Mouse (Mus musculus): Measurements from ENCODE around the gene B430306N03Rik. TPM values are rescaled to one million over a fixed set of nuclear protein-coding genes. Genes with fewer than 3 reads are reported as not detected.

B430306N03Rik gene
- total and polyA plus RNA-seq, 2 experiments from 2014 or later: 0.18 to 0.23 TPM

DNA sequence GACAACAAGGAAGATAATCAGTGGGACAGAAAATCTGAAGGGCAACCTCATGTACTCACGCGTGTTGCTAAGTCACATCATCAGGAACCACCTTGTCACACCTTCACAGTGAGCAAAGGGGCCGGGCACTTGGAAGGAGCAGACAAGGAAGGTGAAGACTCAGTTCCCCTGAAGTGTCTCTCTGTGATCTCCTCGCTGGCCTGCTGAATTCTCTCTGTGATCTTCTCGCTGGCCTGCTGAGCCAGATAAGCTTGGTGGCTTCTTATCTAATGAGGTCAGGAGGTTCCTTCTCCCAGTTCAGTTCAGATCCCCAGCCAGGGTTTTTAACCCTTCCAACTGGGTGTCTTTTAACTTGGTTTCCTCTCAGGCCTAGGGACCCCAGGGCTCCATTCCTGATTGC, 43.8 kb upstream of the B430306N03Rik start:
- no peaks in the 10 kb centered on the region for H3K9me3 ChIP-seq (replicated peaks; ENCODE audit: control insufficient read depth, low read length)
- H3K4me1 ChIP-seq (ENCODE audit: control insufficient read depth, insufficient read depth): no peaks in the 10 kb centered on the region
- ATAC-seq (ENCODE audit: insufficient read depth, low read depth) (no peak), DNase-seq (ENCODE audit: low spot score) (no peak)
- H3K27me3 ChIP-seq (ENCODE audit: control insufficient read depth, insufficient read depth, low read length): no peaks in the 10 kb centered on the region
- WGBS: 31% methylated on average over 5 of the region's 5 CpGs
- no peak overlapping the region for H3K27ac ChIP-seq (ENCODE audit: low read depth)
- H3K9ac ChIP-seq (replicated peaks; ENCODE audit: low read depth, low read length): no peak overlapping the region
- no peak overlapping the region for H3K4me2 ChIP-seq (ENCODE audit: low read depth, low read length)
- TF ChIP-seq EP300 (IDR thresholded peaks at IDR 0.05; ENCODE audit: low read depth) (no peak), CTCF (IDR thresholded peaks at IDR 0.05; ENCODE audit: low read depth) (no peak)
- H3K36me3 ChIP-seq (replicated peaks; ENCODE audit: control insufficient read depth, insufficient read depth, low read length): no peaks in the 10 kb centered on the region
- H3K4me3 ChIP-seq (ENCODE audit: low read depth, low read length): no peak overlapping the region

DNA sequence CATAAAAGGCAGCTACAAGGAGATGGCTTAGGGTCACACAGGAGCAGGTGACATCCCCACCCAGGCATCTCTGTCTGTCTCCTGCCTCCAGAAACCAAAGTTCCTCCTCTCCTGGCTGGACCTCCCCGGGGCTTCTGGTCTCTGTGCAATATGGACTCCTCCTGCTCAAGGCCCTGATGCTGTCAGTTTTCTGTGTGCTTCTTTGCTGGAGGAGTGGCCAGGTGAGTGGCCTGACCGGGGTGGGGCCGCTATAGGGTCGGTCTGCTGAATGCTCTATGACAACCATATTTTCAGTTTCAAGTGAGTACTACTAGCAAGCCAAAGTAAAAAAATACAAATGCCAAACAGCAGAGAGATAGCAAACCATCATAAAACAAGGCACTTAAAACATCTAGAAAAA, 43.3 kb upstream of the B430306N03Rik start:
- WGBS: 88% methylated on average over 4 of the region's 4 CpGs
- H3K9me3 ChIP-seq (replicated peaks; ENCODE audit: control insufficient read depth, low read length): no peaks in the 10 kb centered on the region
- TF ChIP-seq CTCF (IDR thresholded peaks at IDR 0.05; ENCODE audit: low read depth) (no peak), EP300 (IDR thresholded peaks at IDR 0.05; ENCODE audit: low read depth) (no peak)
- H3K4me3 ChIP-seq (ENCODE audit: low read depth, low read length): no peak overlapping the region
- DNase-seq (ENCODE audit: low spot score) (no peak), ATAC-seq (ENCODE audit: insufficient read depth, low read depth) (no peak)
- no peaks in the 10 kb centered on the region for H3K4me1 ChIP-seq (ENCODE audit: control insufficient read depth, insufficient read depth)
- no peaks in the 10 kb centered on the region for H3K36me3 ChIP-seq (replicated peaks; ENCODE audit: control insufficient read depth, insufficient read depth, low read length)
- no peak overlapping the region for H3K9ac ChIP-seq (replicated peaks; ENCODE audit: low read depth, low read length)
- no peaks in the 10 kb centered on the region for H3K27me3 ChIP-seq (ENCODE audit: control insufficient read depth, insufficient read depth, low read length)
- no peak overlapping the region for H3K4me2 ChIP-seq (ENCODE audit: low read depth, low read length)
- H3K27ac ChIP-seq (ENCODE audit: low read depth): no peak overlapping the region

DNA sequence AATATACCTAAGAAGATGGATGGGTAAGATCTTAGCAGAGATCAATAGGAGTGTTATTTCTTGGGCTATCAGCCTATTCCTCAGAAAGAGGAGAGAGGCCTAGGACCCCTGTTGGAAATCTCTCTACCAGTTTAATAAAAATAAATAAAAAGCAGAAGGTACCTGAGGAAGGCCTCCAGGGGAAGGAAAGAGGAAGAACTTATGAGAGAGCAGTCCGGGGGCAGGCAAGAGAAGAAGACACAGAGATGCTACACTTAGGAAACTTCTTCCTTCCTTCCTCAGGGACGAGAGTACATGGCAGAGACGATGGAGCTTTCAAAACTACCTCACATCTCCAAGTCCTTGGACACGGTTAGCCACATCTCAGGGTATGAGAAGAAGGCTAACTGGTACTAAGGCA, 41.8 kb upstream of the B430306N03Rik start:
- no peak overlapping the region for H3K4me3 ChIP-seq (ENCODE audit: low read depth, low read length)
- H3K4me1 ChIP-seq (ENCODE audit: control insufficient read depth, insufficient read depth): no peaks in the 10 kb centered on the region
- H3K27ac ChIP-seq (ENCODE audit: low read depth): no peak overlapping the region
- no peaks in the 10 kb centered on the region for H3K27me3 ChIP-seq (ENCODE audit: control insufficient read depth, insufficient read depth, low read length)
- no peak overlapping the region for H3K4me2 ChIP-seq (ENCODE audit: low read depth, low read length)
- no peaks in the 10 kb centered on the region for H3K9me3 ChIP-seq (replicated peaks; ENCODE audit: control insufficient read depth, low read length)
- no peak overlapping the region for H3K9ac ChIP-seq (replicated peaks; ENCODE audit: low read depth, low read length)
- DNase-seq (ENCODE audit: low spot score): no peak
- H3K36me3 ChIP-seq (replicated peaks; ENCODE audit: control insufficient read depth, insufficient read depth, low read length): no peaks in the 10 kb centered on the region
- no peak for ATAC-seq (ENCODE audit: insufficient read depth, low read depth)
- TF ChIP-seq EP300 (IDR thresholded peaks at IDR 0.05; ENCODE audit: low read depth) (no peak), CTCF (IDR thresholded peaks at IDR 0.05; ENCODE audit: low read depth) (no peak)
- WGBS: 61% methylated on average over 4 of the region's 4 CpGs

DNA sequence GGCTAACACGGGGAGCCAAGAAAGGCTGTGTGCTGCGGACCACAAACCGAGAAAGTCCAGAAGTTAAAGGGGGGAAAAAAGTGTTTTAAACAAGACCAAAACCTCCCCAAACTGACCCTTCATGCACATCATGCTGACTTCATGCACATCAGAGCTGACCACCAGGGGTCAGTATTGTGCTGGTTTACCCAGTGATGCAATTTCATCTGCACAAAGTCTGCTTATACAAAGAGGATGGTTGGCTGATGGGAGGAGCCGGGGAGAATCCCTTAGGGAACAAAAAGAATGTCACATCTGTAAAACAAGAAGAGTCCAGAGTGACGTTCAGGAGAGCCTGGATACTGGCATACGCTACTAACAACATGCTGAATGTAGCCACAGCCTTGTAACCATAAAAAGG, 41.1 kb upstream of the B430306N03Rik start:
- peak; percentile 55; the same call in 1 of the 2 replicates for ATAC-seq (ENCODE audit: insufficient read depth, low read depth)

DNA sequence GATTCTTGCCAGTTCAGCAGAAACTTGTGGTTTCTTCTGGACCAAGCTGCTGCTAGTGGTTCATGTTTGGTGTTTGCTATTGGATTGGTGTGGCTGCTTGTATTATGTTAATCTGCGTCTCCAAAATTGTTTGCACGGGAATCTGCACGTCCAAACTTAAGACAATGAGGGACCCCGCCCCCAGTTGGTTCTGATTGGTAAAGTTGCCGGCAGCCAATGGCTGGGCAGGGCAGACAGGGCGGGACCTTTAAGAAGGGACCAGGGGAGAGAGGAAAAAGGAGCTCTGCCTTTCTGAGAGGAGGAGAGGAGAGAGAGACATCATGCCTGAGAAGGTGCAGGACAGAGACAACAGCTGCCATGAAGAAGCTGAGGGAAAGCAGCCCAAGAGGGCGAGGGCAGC, 40.2 kb upstream of the B430306N03Rik start:
- no peak overlapping the region for H3K27ac ChIP-seq (ENCODE audit: low read depth)
- DNase-seq (ENCODE audit: low spot score) (no peak), ATAC-seq (ENCODE audit: insufficient read depth, low read depth) (no peak)
- no peaks in the 10 kb centered on the region for H3K4me1 ChIP-seq (ENCODE audit: control insufficient read depth, insufficient read depth)
- H3K9ac ChIP-seq (replicated peaks; ENCODE audit: low read depth, low read length): no peak overlapping the region
- 51% methylated on average over 7 of the region's 7 CpGs for WGBS
- no peak overlapping the region for H3K4me2 ChIP-seq (ENCODE audit: low read depth, low read length)
- no peaks in the 10 kb centered on the region for H3K27me3 ChIP-seq (ENCODE audit: control insufficient read depth, insufficient read depth, low read length)
- H3K36me3 ChIP-seq (replicated peaks; ENCODE audit: control insufficient read depth, insufficient read depth, low read length): no peaks in the 10 kb centered on the region
- no peak overlapping the region for H3K4me3 ChIP-seq (ENCODE audit: low read depth, low read length)
- TF ChIP-seq EP300 (IDR thresholded peaks at IDR 0.05; ENCODE audit: low read depth) (no peak), CTCF (IDR thresholded peaks at IDR 0.05; ENCODE audit: low read depth) (no peak)
- H3K9me3 ChIP-seq (replicated peaks; ENCODE audit: control insufficient read depth, low read length): no peaks in the 10 kb centered on the region

More for the DNA sequence above, 41.1 kb upstream of the B430306N03Rik start:
- TF ChIP-seq EP300 (IDR thresholded peaks at IDR 0.05; ENCODE audit: low read depth): no peak
- TF ChIP-seq CTCF (IDR thresholded peaks at IDR 0.05; ENCODE audit: low read depth): peak; percentile 87
- Histone ChIP-seq H3K4me1 (ENCODE audit: control insufficient read depth, insufficient read depth) (no peaks in the 10 kb centered on the region), H3K4me3 (ENCODE audit: low read depth, low read length) (no peak overlapping the region), H3K27me3 (ENCODE audit: control insufficient read depth, insufficient read depth, low read length) (no peaks in the 10 kb centered on the region), H3K9ac (replicated peaks; ENCODE audit: low read depth, low read length) (no peak overlapping the region), H3K9me3 (replicated peaks; ENCODE audit: control insufficient read depth, low read length) (no peaks in the 10 kb centered on the region), H3K4me2 (ENCODE audit: low read depth, low read length) (no peak overlapping the region), H3K27ac (ENCODE audit: low read depth) (no peak overlapping the region), H3K36me3 (replicated peaks; ENCODE audit: control insufficient read depth, insufficient read depth, low read length) (no peaks in the 10 kb centered on the region)
- peak; percentile 66 for DNase-seq (ENCODE audit: low spot score)
- WGBS: 27% methylated on average over 6 of the region's 6 CpGs

DNA sequence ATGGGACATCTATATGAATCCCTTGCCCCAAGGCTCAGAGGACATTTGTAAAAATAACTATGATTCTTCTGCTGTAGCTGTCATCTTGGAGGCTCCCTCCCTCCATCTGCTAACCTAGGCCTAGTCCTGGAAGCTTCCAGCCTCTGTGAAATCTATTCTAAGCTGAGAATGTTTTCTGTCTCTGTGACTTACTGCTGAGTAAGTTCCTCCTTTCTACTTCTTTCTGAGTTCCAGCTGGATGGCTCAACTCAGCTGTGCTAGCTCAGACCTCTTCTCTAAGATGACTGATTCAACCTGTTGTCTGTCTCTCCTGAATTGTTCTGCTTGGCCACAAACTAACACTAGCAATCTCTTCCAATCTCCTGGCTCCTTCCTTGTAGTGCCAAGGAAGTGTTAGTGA, 37.6 kb upstream of the B430306N03Rik start:
- H3K9me3 ChIP-seq (replicated peaks; ENCODE audit: control insufficient read depth, low read length): no peaks in the 10 kb centered on the region
- 0 out of 2 replicates have a peak, but pooled peaks cover 5% of the 10 kb centered on the region for H3K4me1 ChIP-seq (ENCODE audit: control insufficient read depth, insufficient read depth)
- no peak for ATAC-seq (ENCODE audit: insufficient read depth, low read depth)
- H3K36me3 ChIP-seq (replicated peaks; ENCODE audit: control insufficient read depth, insufficient read depth, low read length): no peaks in the 10 kb centered on the region
- no peak for DNase-seq (ENCODE audit: low spot score)
- no peak overlapping the region for H3K27ac ChIP-seq (ENCODE audit: low read depth)
- no peaks in the 10 kb centered on the region for H3K27me3 ChIP-seq (ENCODE audit: control insufficient read depth, insufficient read depth, low read length)
- no peak overlapping the region for H3K4me2 ChIP-seq (ENCODE audit: low read depth, low read length)
- H3K4me3 ChIP-seq (ENCODE audit: low read depth, low read length): no peak overlapping the region
- TF ChIP-seq EP300 (IDR thresholded peaks at IDR 0.05; ENCODE audit: low read depth): no peak
- no peak for TF ChIP-seq CTCF (IDR thresholded peaks at IDR 0.05; ENCODE audit: low read depth)
- H3K9ac ChIP-seq (replicated peaks; ENCODE audit: low read depth, low read length): no peak overlapping the region

All from heart, postnatal 0 days (tissue).